Mouse (Mus musculus) cerebellum, adult 2 months (tissue): ENCODE results near the gene Ep400. TPM values are rescaled to one million over a fixed set of nuclear protein-coding genes. Genes with fewer than 3 reads are reported as not detected.
A peak's percentile ranks its signal among the peaks of the same experiment; 100 is the strongest.
"Not testable (repeated sequence)": the region's sequence is repeated elsewhere in the genome, so short reads cannot be mapped to it uniquely, and the experiment has no call there.

ENCODE experiments used
- DNase-seq, 2 experiments: peaks; one replicate each; pipeline ENCODE4 v3.0.0; 2021
- H3K27ac ChIP-seq: fragments of 200-500 bp; 2 replicates; pipeline ENCODE4 v1.5.1; 2012; ENCODE audit warnings: low read length, control low read depth, inconsistent platforms; ENCODE audit not compliant: insufficient read depth
- H3K27me3 ChIP-seq: fragments of 200-500 bp; 2 replicates; pipeline ENCODE4 v1.6.1; 2012; ENCODE audit warnings: inconsistent platforms, mild to moderate bottlenecking, low read length, moderate library complexity; ENCODE audit not compliant: control insufficient read depth, insufficient read depth
- H3K4me1 ChIP-seq: fragments of 200-500 bp; 2 replicates; pipeline ENCODE4 v1.6.1; 2011; ENCODE audit warnings: low read length; ENCODE audit not compliant: control insufficient read depth, insufficient read depth
- H3K4me3 ChIP-seq: fragments of 200-500 bp; replicated peaks from 2 replicates; pipeline ENCODE3; 2011; ENCODE audit warnings: mild to moderate bottlenecking, low read depth, low read length, control low read depth; ENCODE audit not compliant: insufficient read depth
- CTCF ChIP-seq: fragments of 200-500 bp; IDR thresholded peaks from 2 replicates; pipeline ENCODE4 v1.5.1; 2011; ENCODE audit warnings: low read depth, mild to moderate bottlenecking, control low read depth, low read length, moderate library complexity, borderline replicate concordance; ENCODE audit not compliant: insufficient read depth
- POLR2A ChIP-seq: fragments of 200-500 bp; IDR thresholded peaks from 2 replicates; pipeline ENCODE4 v1.6.1; 2011; ENCODE audit warnings: low read length, control low read depth, borderline replicate concordance; ENCODE audit not compliant: insufficient read depth
- whole genome bisulfite sequencing: fragments of 180-500 bp; shearing (Covaris S2); methylation state at CpG from one replicate; pipeline ENCODE4 v1.1.7; 2018; 5-methylcytosine and 5-hydroxymethylcytosine counted together
- polyA plus RNA-seq: library from polyadenylated mRNA; depleted of rRNA; stranded (reverse); fragments of >200 nt; gene quantifications from 2 replicates; pipeline ENCODE4 v1.2.3, GENCODE M21; 2012

The Ep400 gene
- polyA plus RNA-seq, 1 experiment, result 36.4 TPM

GRCm38 (mm10) chr5:110774511-110774910 lies 4.0 kb upstream of the Ep400 start:
- DNase-seq, result no peak
- Histone ChIP-seq H3K27ac (no peak overlapping the region), H3K4me1 (no peaks in the 10 kb centered on the region), H3K4me3 (no peak overlapping the region), H3K27me3 (no peaks in the 10 kb centered on the region)
- 96% methylated on average over 11 of the region's 11 CpGs for WGBS
- no peak for TF ChIP-seq POLR2A
- no peak for TF ChIP-seq CTCF

GRCm38 (mm10) chr5:110772945-110773344 lies 2.4 kb upstream of the Ep400 start:
- 91% methylated on average over 10 of the region's 10 CpGs for WGBS
- not testable (repeated sequence) for H3K27me3 ChIP-seq, H3K27ac ChIP-seq, H3K4me3 ChIP-seq, DNase-seq, H3K4me1 ChIP-seq

GRCm38 (mm10) chr5:110770031-110770445 lies 479 bp downstream of the Ep400 start:
- under 1% methylated on average over 57 of the region's 58 CpGs for WGBS
- peak overlapping the region; percentile 79 for H3K4me3 ChIP-seq
- TF ChIP-seq CTCF (no peak), POLR2A (no peak)
- 0 out of 2 replicates have a peak, but pooled peaks cover 3% of the 10 kb centered on the region for H3K4me1 ChIP-seq
- peak overlapping the region; percentile 72 for H3K27ac ChIP-seq
- DNase-seq, result no peak
- no peaks in the 10 kb centered on the region for H3K27me3 ChIP-seq

- DNase-seq, result no peak
- H3K27ac ChIP-seq, result no peak overlapping the region
- peak overlapping the region; percentile 79 for H3K4me3 ChIP-seq
- WGBS, result 45% methylated on average over 4 of the region's 4 CpGs
- H3K4me1 ChIP-seq, result 0 out of 2 replicates have a peak, but pooled peaks cover 3% of the 10 kb centered on the region
- TF ChIP-seq CTCF (no peak), POLR2A (no peak)
- H3K27me3 ChIP-seq, result no peaks in the 10 kb centered on the region
These were observed 1.2 kb downstream of the Ep400 start for GRCm38 (mm10) chr5:110769272-110769671.

GRCm38 (mm10) chr5:110763890-110764289 lies 6.6 kb downstream of the Ep400 start:
- Histone ChIP-seq H3K4me3 (no peak overlapping the region), H3K27me3 (no peaks in the 10 kb centered on the region), H3K27ac (no peak overlapping the region), H3K4me1 (no peaks in the 10 kb centered on the region)
- 93% methylated on average over 8 of the region's 8 CpGs for WGBS
- DNase-seq, result no peak
- no peak for TF ChIP-seq CTCF
- TF ChIP-seq POLR2A, result no peak

- Histone ChIP-seq H3K4me1 (peaks cover 3% of the 10 kb centered on the region; the same call in 1 of the 2 replicates), H3K27ac (no peak overlapping the region), H3K4me3 (no peak overlapping the region), H3K27me3 (no peaks in the 10 kb centered on the region)
- WGBS, result 74% methylated on average over 1 of the region's 1 CpGs
- TF ChIP-seq POLR2A, result no peak
- no peak for TF ChIP-seq CTCF
- DNase-seq, result no peak
These were observed 25.5 kb downstream of the Ep400 start for GRCm38 (mm10) chr5:110745021-110745420.

GRCm38 (mm10) chr5:110739496-110740275 lies 30.8 kb downstream of the Ep400 start:
- TF ChIP-seq POLR2A (no peak), CTCF (no peak)
- DNase-seq, result no peak
- H3K4me1 ChIP-seq, result no peaks in the 10 kb centered on the region
- WGBS, result 90% methylated on average over 7 of the region's 7 CpGs
- no peak overlapping the region for H3K4me3 ChIP-seq
- no peaks in the 10 kb centered on the region for H3K27me3 ChIP-seq
- no peak overlapping the region for H3K27ac ChIP-seq

GRCm38 (mm10) chr5:110735606-110736005 lies 34.9 kb downstream of the Ep400 start:
- 71% methylated on average over 1 of the region's 1 CpGs for WGBS
- no peak for TF ChIP-seq CTCF
- no peak for TF ChIP-seq POLR2A
- no peaks in the 10 kb centered on the region for H3K4me1 ChIP-seq
- DNase-seq, result no peak
- H3K27me3 ChIP-seq, result no peaks in the 10 kb centered on the region
- H3K27ac ChIP-seq, result no peak overlapping the region
- H3K4me3 ChIP-seq, result no peak overlapping the region
